ENCODE assay signal across 17 mouse cellular contexts in the genomic region with DNA sequence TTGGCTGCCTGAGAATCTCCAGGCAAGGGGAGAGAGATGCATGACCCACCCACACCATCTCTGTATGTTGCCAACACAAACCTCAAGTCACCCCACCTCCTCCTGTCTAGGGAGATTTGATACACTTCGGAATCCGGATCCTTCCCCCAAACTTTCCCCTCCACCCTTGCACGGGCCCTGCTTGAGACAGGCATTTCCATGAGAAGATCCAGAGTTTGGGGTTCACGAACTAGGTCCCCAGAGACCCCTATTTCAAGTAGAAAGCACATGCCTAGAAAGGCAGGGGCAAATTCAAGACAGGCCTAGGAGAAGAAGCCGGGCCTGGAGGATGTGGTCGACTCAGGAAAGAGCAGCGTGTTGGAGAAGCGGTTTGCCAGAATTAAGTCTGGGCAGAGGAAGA.
DNase-seq lines count a peak whose midpoint lies in the region; ATAC-seq and TF ChIP-seq lines count a peak whose summit lies in the region.
"Had no signal": no experiment of that assay in that cellular context is flagged by ENCODE, and none has a peak within 500 bp of the region (broad histone marks: within the 10 kb centered on the region; RNA-seq: fewer than 3 reads in every experiment).

No protein-coding gene starts in this region.

- H3K9me3 ChIP-seq in hindbrain, embryonic 10.5 days: peaks cover 14% of the 10 kb centered on the region; the same call in 1 of the 2 replicates
- H3K9me3 ChIP-seq in hindbrain, embryonic 16.5 days (ENCODE audit: control insufficient read depth, low read length): peaks cover 4% of the 10 kb centered on the region; the same call in 1 of the 2 replicates
- peaks cover 15% of the 10 kb centered on the region; the same call in 1 of the 2 replicates for H3K9me3 ChIP-seq in embryonic facial prominence, embryonic 14.5 days (ENCODE audit: control insufficient read depth, low read length)
- H3K9me3 ChIP-seq in limb, embryonic 14.5 days (ENCODE audit: control insufficient read depth, low read length): peaks cover 10% of the 10 kb centered on the region; the same call in 1 of the 2 replicates
- H3K9me3 ChIP-seq: hindbrain, embryonic 15.5 days; stomach, embryonic 15.5 days had no signal

- H3K36me3 ChIP-seq in hindbrain, embryonic 10.5 days: no peaks in the 10 kb centered on the region
- H3K36me3 ChIP-seq in hindbrain, embryonic 16.5 days (ENCODE audit: control insufficient read depth, insufficient read depth, low read length): no peaks in the 10 kb centered on the region
- no peaks in the 10 kb centered on the region for H3K36me3 ChIP-seq in embryonic facial prominence, embryonic 14.5 days (ENCODE audit: control insufficient read depth, insufficient read depth, low read length)
- H3K36me3 ChIP-seq in limb, embryonic 14.5 days (ENCODE audit: control insufficient read depth, insufficient read depth, low read length): no peaks in the 10 kb centered on the region
- H3K36me3 ChIP-seq: hindbrain, embryonic 15.5 days; midbrain, embryonic 12.5 days; stomach, embryonic 15.5 days had no signal

- no peak overlapping the region for H3K9ac ChIP-seq in hindbrain, embryonic 16.5 days (ENCODE audit: low read depth, low read length)
- H3K9ac ChIP-seq in embryonic facial prominence, embryonic 14.5 days (ENCODE audit: low read depth, low read length): no peak overlapping the region
- H3K9ac ChIP-seq in limb, embryonic 14.5 days (ENCODE audit: low read depth, low read length, severe bottlenecking): no peak overlapping the region
- H3K9ac ChIP-seq: forebrain, postnatal 0 days; hindbrain, embryonic 15.5 days; lung, embryonic 14.5 days; midbrain, embryonic 12.5 days; stomach, embryonic 15.5 days had no signal

- no peaks in the 10 kb centered on the region for H3K27me3 ChIP-seq in hindbrain, embryonic 10.5 days (ENCODE audit: insufficient read depth, poor library complexity, severe bottlenecking)
- H3K27me3 ChIP-seq in hindbrain, embryonic 16.5 days (replicated peaks; ENCODE audit: control insufficient read depth, insufficient read depth, low read length): no peaks in the 10 kb centered on the region
- H3K27me3 ChIP-seq in embryonic facial prominence, embryonic 14.5 days (replicated peaks; ENCODE audit: control insufficient read depth, insufficient read depth, low read length): no peaks in the 10 kb centered on the region
- no peaks in the 10 kb centered on the region for H3K27me3 ChIP-seq in limb, embryonic 14.5 days (ENCODE audit: control insufficient read depth, insufficient read depth, low read length)
- H3K27me3 ChIP-seq: hindbrain, embryonic 15.5 days; midbrain, embryonic 12.5 days; stomach, embryonic 15.5 days had no signal

- TF ChIP-seq POLR2A in limb, embryonic 14.5 days (IDR thresholded peaks at IDR 0.05; ENCODE audit: borderline replicate concordance, extremely low read depth, insufficient read depth, insufficient read length): no peak

- no peak overlapping the region for H3K4me3 ChIP-seq in hindbrain, embryonic 10.5 days
- H3K4me3 ChIP-seq in hindbrain, embryonic 16.5 days (ENCODE audit: low read length): no peak overlapping the region
- H3K4me3 ChIP-seq in embryonic facial prominence, embryonic 14.5 days (ENCODE audit: low read depth, low read length): no peak overlapping the region
- no peak overlapping the region for H3K4me3 ChIP-seq in limb, embryonic 14.5 days (replicated peaks; ENCODE audit: low read length)
- H3K4me3 ChIP-seq: hindbrain, embryonic 15.5 days; midbrain, embryonic 12.5 days; stomach, embryonic 15.5 days had no signal

- ATAC-seq in hindbrain, embryonic 16.5 days: no peak
- 0 out of 2 replicates have a peak, but pooled peaks have one; percentile 23 for ATAC-seq in embryonic facial prominence, embryonic 14.5 days (ENCODE audit: low read depth)
- ATAC-seq in limb, embryonic 14.5 days (ENCODE audit: low FRiP score, low read depth): no peak
- ATAC-seq: forebrain, postnatal 0 days had no signal

- peaks cover 42% of the 10 kb centered on the region for H3K4me1 ChIP-seq in hindbrain, embryonic 10.5 days (replicated peaks)
- H3K4me1 ChIP-seq in hindbrain, embryonic 16.5 days (ENCODE audit: control insufficient read depth, insufficient read depth, low read depth, low read length): no peaks in the 10 kb centered on the region
- H3K4me1 ChIP-seq in embryonic facial prominence, embryonic 14.5 days (ENCODE audit: control insufficient read depth, insufficient read depth, low read length): peaks cover 10% of the 10 kb centered on the region; the same call in 1 of the 2 replicates
- peaks cover 31% of the 10 kb centered on the region for H3K4me1 ChIP-seq in limb, embryonic 14.5 days (ENCODE audit: control insufficient read depth, insufficient read depth, low read length)
- H3K4me1 ChIP-seq: hindbrain, embryonic 15.5 days had no signal

- DNase-seq in hindbrain, embryonic 10.5 days (ENCODE audit: low spot score): no peak
- DNase-seq in kidney, postnatal 10 days: peak; percentile 23
- no peak for DNase-seq in kidney, adult 11 months
- peak; percentile 75 for DNase-seq in embryonic facial prominence, embryonic 14.5 days (ENCODE audit: low spot score)
- DNase-seq in limb, embryonic 14.5 days (ENCODE audit: low spot score): no peak
- no peak for DNase-seq in urinary bladder, adult 18-20 months (ENCODE audit: low spot score in 2 of 2)
- DNase-seq: adrenal gland, adult 8-10 months; cerebellum, postnatal 10 days; forebrain, postnatal 0 days; layer of hippocampus, adult 9-11 months; lung, embryonic 14.5 days; right cerebral cortex, adult 18-20 months had no signal

- WGBS in hindbrain, embryonic 10.5 days: 84% methylated on average over 8 of the region's 8 CpGs
- 88% methylated on average over 8 of the region's 8 CpGs for WGBS in hindbrain, embryonic 16.5 days
- 54% methylated on average over 8 of the region's 8 CpGs for WGBS in embryonic facial prominence, embryonic 14.5 days
- 51% methylated on average over 8 of the region's 8 CpGs for WGBS in limb, embryonic 14.5 days

- H3K27ac ChIP-seq in hindbrain, embryonic 10.5 days: peak overlapping the region; percentile 75
- no peak overlapping the region for H3K27ac ChIP-seq in hindbrain, embryonic 16.5 days (ENCODE audit: low read depth, low read length)
- H3K27ac ChIP-seq in embryonic facial prominence, embryonic 14.5 days (replicated peaks; ENCODE audit: low read depth, low read length): peak overlapping the region; percentile 61
- H3K27ac ChIP-seq in limb, embryonic 14.5 days (replicated peaks; ENCODE audit: low read depth, low read length): peak overlapping the region; percentile 63
- H3K27ac ChIP-seq: hindbrain, embryonic 15.5 days; midbrain, embryonic 12.5 days had no signal

- H3K4me2 ChIP-seq in hindbrain, embryonic 16.5 days (ENCODE audit: low read length): no peak overlapping the region
- no peak overlapping the region for H3K4me2 ChIP-seq in embryonic facial prominence, embryonic 14.5 days (ENCODE audit: low read depth, low read length)
- no peak overlapping the region for H3K4me2 ChIP-seq in limb, embryonic 14.5 days (replicated peaks; ENCODE audit: low read depth, low read length, severe bottlenecking)
- H3K4me2 ChIP-seq: hindbrain, embryonic 15.5 days; liver, embryonic 11.5 days; lung, embryonic 14.5 days; midbrain, embryonic 12.5 days; stomach, embryonic 15.5 days had no signal

Comparison
In these comparisons a context has a peak if more than half of its experiments do, and no peak if none do; other contexts are left out.
1. DNase-seq: peak in kidney, postnatal 10 days (single experiment) and embryonic facial prominence, embryonic 14.5 days (single experiment); none in hindbrain, embryonic 10.5 days (single experiment), kidney, adult 11 months (single experiment), limb, embryonic 14.5 days (single experiment) and urinary bladder, adult 18-20 months (0 of 2).